In genomic region chr7:130600074-130600473, GRCm38 (mm10) we compare ENCODE assay signal across 26 mouse cellular contexts. TPM values are rescaled to one million over a fixed set of nuclear protein-coding genes. Genes with fewer than 3 reads are reported as not detected.
DNase-seq lines count a peak whose midpoint lies in the region; TF ChIP-seq lines count a peak whose summit lies in the region.
"Had no signal": no experiment of that assay in that cellular context is flagged by ENCODE, and none has a peak within 500 bp of the region (broad histone marks: within the 10 kb centered on the region; RNA-seq: fewer than 3 reads in every experiment).

No protein-coding gene starts in this region.

- no peak for DNase-seq in gastrocnemius, adult 2 months
- DNase-seq in gastrocnemius, adult 8-10 months (ENCODE audit: low spot score in 2 of 2) = no peak
- DNase-seq in 416B (ENCODE audit: low read depth) (peak; percentile 21), ES-E14 (ENCODE audit: low read depth, low spot score) (no peak)
- no peak for DNase-seq in left cerebral cortex, postnatal 14 days (ENCODE audit: low spot score in 2 of 2)
- DNase-seq in B cell, adult 2 months = no peak
- DNase-seq: adrenal gland, adult 8-10 months; adrenal gland, postnatal 25 days; cerebellum, adult 11-12 months; cerebellum, adult 8-10 months; cerebellum, postnatal 10 days; cerebellum, postnatal 36 days; embryo, embryonic 11 days; gastrocnemius, postnatal 25 days; heart, adult 18-20 months; heart, postnatal 10 days; heart, postnatal 4 days had no signal

- no peak overlapping the region for H3K9ac ChIP-seq in ES-E14 (ENCODE audit: insufficient read depth, low read depth, low read length, poor library complexity, severe bottlenecking)
- H3K9ac ChIP-seq: embryonic facial prominence, embryonic 13.5 days; forebrain, embryonic 12.5 days; forebrain, embryonic 15.5 days; heart, embryonic 12.5 days; heart, embryonic 15.5 days; hindbrain, embryonic 14.5 days had no signal

- in situ Hi-C loops in ES-E14 (cut with MboI; ENCODE audit: low sequenced_read_pairs in 2 of 2, unreplicated experiment in 2 of 2) = no loop called here

- H3K9me3 ChIP-seq in ES-E14 (ENCODE audit: control insufficient read depth, insufficient read depth, low read depth, low read length) = no peaks in the 10 kb centered on the region
- H3K9me3 ChIP-seq: embryonic facial prominence, embryonic 10.5 days; embryonic facial prominence, embryonic 13.5 days; forebrain, embryonic 12.5 days; forebrain, embryonic 15.5 days; heart, embryonic 12.5 days; heart, embryonic 15.5 days had no signal

- H3K36me3 ChIP-seq in ES-E14 (ENCODE audit: control insufficient read depth, insufficient read depth, low read length, poor library complexity, severe bottlenecking) = no peaks in the 10 kb centered on the region
- H3K36me3 ChIP-seq: embryonic facial prominence, embryonic 10.5 days; embryonic facial prominence, embryonic 13.5 days; forebrain, embryonic 12.5 days; forebrain, embryonic 15.5 days; heart, embryonic 12.5 days; heart, embryonic 15.5 days had no signal

- peak overlapping the region; percentile 35; the same call in 1 of the 2 replicates for H3K27ac ChIP-seq in gastrocnemius, adult 2 months
- H3K27ac ChIP-seq in ES-E14 (ENCODE audit: insufficient read depth, low read depth, low read length, poor library complexity, severe bottlenecking) = peak overlapping the region; percentile 7; the same call in 1 of the 2 replicates
- H3K27ac ChIP-seq: embryonic facial prominence, embryonic 10.5 days; embryonic facial prominence, embryonic 13.5 days; forebrain, embryonic 12.5 days; forebrain, embryonic 15.5 days; heart, embryonic 15.5 days; hindbrain, embryonic 14.5 days; hindbrain, postnatal 0 days had no signal

- TF ChIP-seq CTCF in gastrocnemius, adult 2 months (IDR thresholded peaks at IDR 0.05) = no peak

- H3K4me3 ChIP-seq in gastrocnemius, adult 2 months = peak overlapping the region; percentile 70; the same call in 1 of the 2 replicates
- no peak overlapping the region for H3K4me3 ChIP-seq in ES-E14 (ENCODE audit: insufficient read depth in 1 of 2, low read depth in 1 of 2, low read length in 2 of 2, poor library complexity in 1 of 2, severe bottlenecking in 1 of 2)
- H3K4me3 ChIP-seq: embryonic facial prominence, embryonic 10.5 days; embryonic facial prominence, embryonic 13.5 days; erythroblast, embryonic 14.5 days; forebrain, embryonic 12.5 days; forebrain, embryonic 15.5 days; heart, embryonic 12.5 days; heart, embryonic 15.5 days had no signal

- H3K4me1 ChIP-seq in ES-E14 (ENCODE audit: control insufficient read depth in 2 of 2, insufficient read depth in 2 of 2, low read length in 2 of 2, poor library complexity in 1 of 2) = peaks cover 4 to 18% of the 10 kb centered on the region in 2 experiments; a peak in 2 of 4 replicates
- H3K4me1 ChIP-seq: heart, embryonic 15.5 days had no signal

- intact Hi-C loops in gastrocnemius, adult 2 months (cut with DNase I) = loop anchor here (10.0 kb wide), 1 partner anchor 65 kb away; no protein-coding TSS in a partner anchor
- intact Hi-C loops in left cerebral cortex, postnatal 14 days (cut with DNase I) = no loop called here

TF ChIP-seq in ES-E14, 5 proteins besides CTCF, POLR2A, EP300 and RAD21:
- no peak for TF ChIP-seq ZNF384 (IDR thresholded peaks at IDR 0.05; ENCODE audit: low read depth, low read length)
- TF ChIP-seq MAFK (IDR thresholded peaks at IDR 0.05; ENCODE audit: insufficient read depth, low read depth, low read length) = peak; percentile 94
- TF ChIP-seq ZC3H11A (IDR thresholded peaks at IDR 0.05; ENCODE audit: borderline replicate concordance, low read depth, low read length) = no peak
- no peak; the same call in 1 of the 2 replicates for TF ChIP-seq CHD2 (IDR thresholded peaks at IDR 0.05; ENCODE audit: low read depth, low read length)
- no peak for TF ChIP-seq HCFC1 (IDR thresholded peaks at IDR 0.05; ENCODE audit: borderline replicate concordance, insufficient read depth, low read length)
TF ChIP-seq in ES-E14: peak in this region for 1.

RNA-seq across cellular contexts. Expression of gene Tacc2, which starts 22.8 kb away (rescaled TPM):
- total RNA-seq in gastrocnemius, adult 2 months (2021) = 100 to 1,000 TPM; 515 to 576 TPM
- 100 to 1,000 TPM; 458 to 672 (median 534) TPM for total RNA-seq in gastrocnemius, adult 8-10 months (2022)
- 23.2 and 29.1 TPM in 2 replicates for total RNA-seq in ES-E14 (2012; rRNA removed)
- total RNA-seq in left cerebral cortex, postnatal 14 days (2021) = 10 to 100 TPM; 68.9 to 70.3 TPM

RNA-seq across cellular contexts. Expression of gene Nsmce4a, which starts 27.2 kb away (rescaled TPM):
- total RNA-seq in gastrocnemius, adult 2 months (2021) = 10 to 100 TPM; 28.6 to 33.8 TPM
- 10 to 100 TPM; 29.8 to 34.9 (median 31.1) TPM for total RNA-seq in gastrocnemius, adult 8-10 months (2022)
- total RNA-seq in ES-E14 (2012; rRNA removed) = 72.0 and 90.9 TPM in 2 replicates
- 10 to 100 TPM; 28.0 to 31.0 TPM for total RNA-seq in left cerebral cortex, postnatal 14 days (2021)

Comparison
In these comparisons a context has a peak if more than half of its experiments do, and no peak if none do; other contexts are left out.
1. RNA of gene Tacc2, which starts 22.8 kb away (total RNA-seq): 458 to 672 TPM in gastrocnemius, adult 8-10 months and 515 to 576 TPM in gastrocnemius, adult 2 months; 68.9 to 70.3 TPM in left cerebral cortex, postnatal 14 days and 23.2 to 29.1 TPM in ES-E14; every median in the first group is over 4 times any median in the second.